Mouse (Mus musculus): ENCODE measurements around the gene Plgrkt.

The Plgrkt gene

DNA sequence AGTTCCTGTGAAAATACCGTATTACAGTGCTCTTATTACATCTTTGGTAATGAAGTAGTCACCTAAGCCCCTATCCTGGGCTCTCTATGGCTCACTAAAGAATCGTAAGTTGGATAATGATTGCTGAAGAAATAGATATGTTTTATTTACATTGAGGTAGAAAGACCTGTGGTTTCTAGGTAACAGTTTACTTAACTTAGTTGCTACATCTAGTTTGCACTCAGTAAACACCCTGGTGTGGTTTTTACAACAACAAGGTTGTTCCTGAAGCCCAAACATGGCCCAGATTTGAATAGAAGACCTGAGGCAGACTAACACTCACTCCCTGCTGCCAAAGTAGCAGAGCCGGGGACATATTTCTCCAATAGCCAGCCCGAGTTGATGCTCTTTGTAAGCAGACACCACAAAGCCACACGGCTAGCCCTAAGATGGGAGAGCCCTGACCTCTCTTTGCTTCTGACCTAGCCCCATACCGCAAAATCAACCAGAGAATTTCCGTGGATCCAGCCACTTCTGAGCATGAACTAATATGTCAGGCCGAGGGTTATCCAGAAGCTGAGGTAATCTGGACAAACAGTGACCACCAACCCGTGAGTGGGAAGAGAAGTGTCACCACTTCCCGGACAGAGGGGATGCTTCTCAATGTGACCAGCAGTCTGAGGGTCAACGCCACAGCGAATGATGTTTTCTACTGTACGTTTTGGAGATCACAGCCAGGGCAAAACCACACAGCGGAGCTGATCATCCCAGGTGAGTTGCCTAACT lies 12.8 kb upstream of the Plgrkt start:
- no peak for DNase-seq

DNA sequence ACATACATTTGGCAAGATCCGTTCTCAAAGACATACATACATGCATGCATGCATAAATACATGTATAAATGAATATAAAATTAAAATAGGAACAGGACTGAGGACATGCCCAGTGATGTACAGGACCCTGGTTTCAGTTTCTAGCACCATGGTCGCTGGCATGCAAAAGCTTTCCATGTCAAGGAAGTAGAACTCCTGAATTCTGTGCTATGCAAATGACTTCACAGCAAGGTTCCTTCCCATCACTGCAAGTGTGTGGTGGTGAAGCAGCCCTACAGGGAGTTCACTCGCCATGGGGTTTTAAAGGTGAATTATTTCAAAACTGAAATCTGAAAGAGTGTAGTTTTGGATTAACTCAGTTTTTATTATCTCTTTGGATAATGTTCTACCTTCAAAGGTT lies 9.2 kb upstream of the Plgrkt start:
- DNase-seq: no peak

DNA sequence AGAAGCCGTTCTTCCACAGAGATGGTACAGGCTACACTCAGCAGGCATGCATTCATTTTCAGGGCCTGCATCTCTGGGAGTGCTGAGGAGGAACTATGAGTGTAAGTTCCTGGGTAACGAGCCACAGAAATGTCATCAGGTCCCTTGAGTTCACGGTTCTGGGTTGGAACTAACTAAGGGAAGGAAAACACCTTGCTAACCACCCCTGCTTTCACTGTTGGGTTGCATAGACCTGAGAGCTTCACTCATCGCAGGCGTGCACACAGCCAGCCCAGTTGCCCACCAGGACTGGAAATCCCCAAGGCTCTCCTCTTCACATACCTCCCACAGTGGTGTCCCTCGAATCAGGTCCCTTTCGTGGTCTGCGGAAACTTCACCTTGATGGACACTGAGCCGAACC lies 7.8 kb upstream of the Plgrkt start:
- no peak for DNase-seq

DNA sequence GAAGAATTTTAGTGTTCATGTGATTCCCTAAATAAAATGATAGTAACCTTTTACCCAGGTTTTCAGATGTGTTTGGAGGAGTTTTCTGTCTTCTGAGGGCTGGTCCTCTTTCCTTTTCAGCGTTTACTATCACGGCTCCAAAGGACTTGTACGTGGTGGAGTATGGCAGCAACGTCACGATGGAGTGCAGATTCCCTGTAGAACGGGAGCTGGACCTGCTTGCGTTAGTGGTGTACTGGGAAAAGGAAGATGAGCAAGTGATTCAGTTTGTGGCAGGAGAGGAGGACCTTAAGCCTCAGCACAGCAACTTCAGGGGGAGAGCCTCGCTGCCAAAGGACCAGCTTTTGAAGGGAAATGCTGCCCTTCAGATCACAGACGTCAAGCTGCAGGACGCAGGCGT lies 6.2 kb upstream of the Plgrkt start:
- DNase-seq: no peak

DNA sequence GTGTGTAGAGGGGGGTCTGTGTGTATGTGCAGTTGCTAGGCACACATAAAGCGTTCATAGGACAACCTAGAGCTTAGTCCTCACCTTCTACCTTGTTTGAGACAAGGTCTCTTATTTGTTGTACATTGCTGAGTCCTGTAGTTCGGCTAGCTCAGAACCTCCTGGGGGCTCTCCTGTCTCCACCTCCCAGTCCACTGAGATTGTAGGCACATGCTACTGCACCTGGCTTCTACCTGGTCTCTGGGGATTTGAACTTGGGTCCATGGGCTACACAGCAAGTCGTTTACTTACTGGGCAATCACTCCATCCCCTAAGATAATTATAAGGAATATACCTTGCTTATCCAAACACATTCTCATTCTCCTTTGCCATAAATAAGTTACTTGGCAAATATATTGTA lies 5.4 kb upstream of the Plgrkt start:
- DNase-seq: no peak

DNA sequence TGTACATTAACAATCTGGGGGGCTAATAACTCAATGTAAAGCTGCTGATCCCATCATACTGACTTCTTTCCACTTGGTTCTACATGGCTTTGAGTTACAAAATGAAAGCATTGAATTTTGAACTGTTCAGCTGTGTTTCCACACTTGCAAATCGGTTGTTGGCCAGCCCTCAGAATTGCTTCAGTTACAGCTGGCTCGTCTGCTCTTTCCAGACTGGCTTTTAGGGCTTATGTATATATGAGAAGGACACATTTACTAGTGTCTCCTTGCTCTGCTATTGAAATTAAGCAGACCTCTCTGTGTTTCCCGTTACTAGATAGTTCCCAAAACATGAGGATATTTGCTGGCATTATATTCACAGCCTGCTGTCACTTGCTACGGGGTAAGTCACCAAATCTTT lies 4.9 kb upstream of the Plgrkt start:
- DNase-seq: no peak

DNA sequence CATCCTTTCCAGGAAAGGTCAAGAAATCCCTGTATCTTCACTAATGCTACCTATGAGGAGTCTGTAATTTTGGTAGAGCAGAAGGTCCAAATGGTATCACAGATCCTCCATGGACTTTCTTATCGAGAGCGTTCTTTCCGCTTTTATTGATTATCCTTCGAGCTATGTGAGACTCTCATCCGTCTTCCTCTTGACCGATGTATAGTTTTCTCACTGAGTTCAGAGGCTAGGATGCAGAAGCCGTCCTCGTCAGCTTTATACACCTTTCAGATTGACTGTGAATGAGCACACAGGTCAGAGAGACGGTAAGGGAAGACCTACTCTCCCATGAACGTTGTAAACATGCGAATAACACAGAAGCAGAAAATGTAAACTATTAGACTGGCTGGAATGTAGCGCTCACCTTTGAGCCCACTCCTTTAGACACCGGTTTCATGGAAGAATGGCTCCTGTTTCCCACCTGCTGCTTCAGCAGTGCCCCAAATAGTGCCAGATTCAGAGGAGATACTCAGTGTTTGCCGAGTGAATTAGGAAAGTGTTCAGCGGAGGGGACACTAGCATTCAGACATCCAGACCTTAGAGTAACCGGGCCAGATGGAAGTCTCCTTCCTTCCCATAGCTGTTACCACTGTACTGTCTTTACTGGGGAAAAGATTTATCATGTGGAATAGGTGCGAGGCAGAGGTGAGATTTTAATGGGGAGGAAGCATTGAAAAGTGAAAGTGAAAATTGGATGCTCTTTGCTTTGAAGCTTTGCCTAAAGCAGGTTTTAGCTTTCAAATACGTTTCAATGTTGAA lies 4.3 kb upstream of the Plgrkt start:
- DNase-seq: no peak

DNA sequence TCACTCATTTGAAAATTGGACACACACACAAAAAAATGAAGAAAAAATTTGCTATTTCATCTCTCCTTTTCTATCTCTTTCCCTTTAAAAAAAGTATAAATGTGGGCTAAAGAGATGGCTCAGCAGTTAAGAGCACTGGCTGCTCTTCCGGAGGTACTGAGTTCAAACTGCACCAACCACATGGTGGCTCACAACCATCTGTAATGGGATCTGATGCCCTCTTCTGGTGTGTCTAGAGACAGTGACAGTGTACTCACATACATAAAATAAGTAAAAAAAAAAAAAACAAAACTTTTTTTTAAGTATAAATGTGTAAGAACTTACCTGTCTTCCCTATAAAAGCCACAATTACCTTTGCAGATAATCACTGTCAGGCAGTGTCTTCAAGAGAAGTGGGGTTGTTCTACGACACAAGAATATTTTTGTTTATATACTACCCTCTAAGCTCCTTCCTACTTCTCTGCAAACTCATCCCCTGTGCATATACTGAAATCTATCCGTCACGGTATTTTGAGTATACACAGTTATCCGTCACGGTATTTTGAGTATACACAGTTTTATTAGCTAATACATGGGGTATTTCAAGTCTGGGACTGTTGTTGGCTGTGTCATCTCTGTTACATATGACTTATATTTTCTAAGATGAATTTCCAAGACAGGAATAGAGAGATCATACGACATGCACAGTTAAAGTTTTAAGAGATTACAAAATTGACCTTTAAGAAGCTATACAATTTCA lies 3.5 kb upstream of the Plgrkt start:
- DNase-seq: no peak

DNA sequence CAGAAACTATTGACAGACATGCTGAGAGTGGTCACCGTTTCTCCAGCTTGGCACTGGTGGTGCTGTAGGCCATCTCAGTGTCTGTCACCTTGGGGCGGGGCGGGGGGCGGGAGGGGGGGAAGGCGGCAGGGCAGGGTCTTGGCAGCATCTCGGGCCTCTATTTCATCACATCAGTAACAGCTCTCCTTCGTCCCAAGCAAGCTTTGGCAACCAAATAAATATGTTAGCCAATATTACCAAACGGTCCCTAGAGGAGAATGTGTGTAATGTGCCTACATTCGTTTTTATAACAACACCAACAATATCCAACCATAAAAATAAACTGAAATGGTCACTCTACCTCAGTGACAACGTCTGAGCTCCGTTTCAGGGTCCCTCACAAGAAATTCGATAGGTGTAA lies 2.9 kb upstream of the Plgrkt start:
- no peak for DNase-seq

DNA sequence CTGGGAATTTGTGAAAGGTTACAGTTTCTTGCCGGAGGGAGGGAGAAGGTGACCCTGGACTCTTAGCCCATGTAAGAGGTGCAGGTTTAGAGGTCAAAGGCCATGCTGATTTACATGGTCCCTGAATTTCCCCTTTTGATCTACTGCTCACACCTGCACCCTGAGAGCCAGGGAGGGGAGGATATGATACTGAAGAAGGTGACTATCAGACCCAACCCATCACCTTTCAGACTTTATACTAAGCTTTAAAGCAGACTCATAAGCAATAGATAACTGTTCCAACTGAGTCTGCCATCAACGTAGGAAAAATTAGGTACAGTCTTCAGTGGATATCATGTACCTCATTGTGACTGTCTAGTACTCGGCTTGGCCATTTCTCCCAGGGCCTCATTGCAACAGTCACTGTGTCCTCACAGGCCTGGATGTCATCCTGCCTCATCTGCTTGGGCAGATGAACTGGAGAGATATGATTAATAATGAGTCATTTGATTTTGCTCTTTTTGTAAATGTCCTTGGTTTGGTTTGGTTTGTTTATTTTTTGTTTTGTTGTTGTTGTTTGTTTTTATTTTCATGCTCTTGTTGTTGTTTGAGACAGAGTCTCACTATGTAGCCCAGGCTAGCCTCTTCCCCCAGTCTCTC lies 1.6 kb upstream of the Plgrkt start:
- no peak for DNase-seq

DNA sequence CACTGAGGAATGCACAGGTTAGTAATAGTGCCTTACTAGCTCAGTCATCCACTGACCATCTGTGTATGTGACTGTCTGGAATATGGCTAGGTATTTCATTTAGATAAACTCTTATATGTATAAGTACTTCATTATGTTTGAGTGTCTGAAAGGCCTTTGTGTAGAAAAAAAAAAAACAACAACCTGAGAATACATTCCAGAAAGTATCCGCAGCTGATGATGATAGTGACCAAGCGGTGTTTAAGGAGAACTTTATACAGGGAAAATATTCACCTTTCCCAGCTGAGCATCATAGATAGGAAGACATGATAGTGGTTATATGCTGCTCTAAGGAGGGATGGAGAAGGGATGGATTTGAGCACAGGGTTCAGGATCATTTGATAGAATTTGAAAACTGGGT lies 851 bp upstream of the Plgrkt start:
- DNase-seq: no peak

DNA sequence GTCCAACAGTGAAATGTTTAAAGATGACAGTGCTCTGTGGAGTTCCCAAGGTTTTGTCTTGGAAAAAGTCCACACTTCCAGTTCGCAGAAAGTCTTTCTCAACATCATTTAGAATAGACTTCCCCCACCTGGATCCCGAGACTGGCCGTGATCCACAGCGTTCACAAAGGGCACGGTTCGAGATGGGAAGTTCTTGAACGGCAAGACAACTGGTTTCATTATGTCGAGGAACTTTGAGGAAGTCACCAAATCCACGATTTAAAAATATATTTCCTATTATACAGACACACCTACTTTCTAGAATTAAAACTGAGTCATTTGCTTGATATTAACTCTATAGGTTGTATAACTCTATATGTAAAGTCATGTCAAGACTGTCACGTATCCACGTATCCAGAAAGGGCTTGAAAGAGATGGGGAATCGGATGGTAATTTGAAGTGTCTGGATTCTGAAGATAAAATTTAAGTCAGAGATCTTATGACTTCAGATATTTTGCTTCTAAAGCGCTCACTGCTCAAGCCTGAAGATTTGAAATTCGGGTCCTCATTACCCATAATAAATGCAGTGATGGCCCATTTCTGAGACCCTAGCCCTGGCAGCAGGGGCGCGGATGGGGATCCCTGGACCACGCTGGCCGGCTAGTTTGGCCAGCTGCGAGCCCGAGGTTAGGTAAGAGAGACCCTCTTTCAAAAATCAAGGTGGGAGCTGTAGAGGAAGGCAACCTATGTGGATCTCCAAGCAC lies 793 bp downstream of the Plgrkt start:
- no peak for DNase-seq

DNA sequence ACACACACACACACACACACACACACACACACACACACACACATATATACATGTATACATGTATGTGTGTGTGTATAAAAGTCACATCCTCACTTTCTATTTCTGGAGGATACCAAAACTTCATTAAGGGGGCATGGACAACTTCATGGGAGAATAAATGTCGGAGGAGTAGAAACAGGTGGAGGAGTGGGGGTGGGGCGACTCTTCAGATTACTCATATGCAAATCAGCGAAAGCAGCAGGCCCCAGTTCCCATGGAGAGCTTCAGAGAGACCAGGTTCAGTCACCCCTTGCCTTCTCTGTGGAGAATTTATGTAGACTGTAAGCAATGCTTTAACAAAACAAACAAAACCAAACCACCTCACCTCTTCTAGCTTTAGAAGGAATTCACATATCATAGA lies 2.1 kb downstream of the Plgrkt start:
- no peak for DNase-seq

DNA sequence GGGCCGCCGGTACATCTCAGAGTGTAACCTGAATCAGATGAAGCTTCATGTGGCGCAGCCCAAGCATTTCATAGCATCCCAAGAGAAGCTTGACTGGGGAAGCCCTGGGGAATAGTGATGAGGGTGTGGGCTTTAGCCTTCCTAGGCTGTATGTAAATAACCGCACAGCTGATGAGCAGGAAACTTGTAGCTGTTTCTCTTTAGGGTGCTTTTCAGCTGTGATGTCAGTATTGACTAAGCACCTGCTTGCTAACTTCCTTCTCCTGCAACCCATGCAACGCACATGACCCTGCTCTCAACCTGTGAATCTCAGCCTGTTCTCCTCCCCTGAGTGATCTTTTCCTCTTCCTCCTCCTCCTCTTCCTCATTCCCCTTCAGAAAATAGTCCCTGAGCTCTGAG lies 3.1 kb downstream of the Plgrkt start:
- no peak for DNase-seq

DNA sequence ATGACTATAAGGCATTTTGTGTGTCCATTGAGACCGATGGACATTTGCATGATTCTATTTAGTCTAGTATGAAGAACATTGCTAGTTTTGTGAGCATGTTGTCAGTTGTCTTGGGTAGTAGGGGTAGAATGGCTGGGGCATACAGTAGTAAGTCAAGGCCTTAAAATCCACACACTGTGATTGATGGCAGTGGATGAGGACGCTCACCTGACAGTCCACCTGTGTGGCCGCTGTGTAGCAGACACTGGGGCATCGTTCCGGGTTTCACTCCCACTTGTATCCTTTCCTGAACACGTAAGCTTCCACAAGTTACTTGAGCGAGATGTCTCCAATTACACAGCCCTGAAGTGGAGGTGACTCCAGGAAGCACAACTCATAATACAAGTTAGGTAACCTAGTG lies 3.6 kb downstream of the Plgrkt start:
- no peak for DNase-seq

DNA sequence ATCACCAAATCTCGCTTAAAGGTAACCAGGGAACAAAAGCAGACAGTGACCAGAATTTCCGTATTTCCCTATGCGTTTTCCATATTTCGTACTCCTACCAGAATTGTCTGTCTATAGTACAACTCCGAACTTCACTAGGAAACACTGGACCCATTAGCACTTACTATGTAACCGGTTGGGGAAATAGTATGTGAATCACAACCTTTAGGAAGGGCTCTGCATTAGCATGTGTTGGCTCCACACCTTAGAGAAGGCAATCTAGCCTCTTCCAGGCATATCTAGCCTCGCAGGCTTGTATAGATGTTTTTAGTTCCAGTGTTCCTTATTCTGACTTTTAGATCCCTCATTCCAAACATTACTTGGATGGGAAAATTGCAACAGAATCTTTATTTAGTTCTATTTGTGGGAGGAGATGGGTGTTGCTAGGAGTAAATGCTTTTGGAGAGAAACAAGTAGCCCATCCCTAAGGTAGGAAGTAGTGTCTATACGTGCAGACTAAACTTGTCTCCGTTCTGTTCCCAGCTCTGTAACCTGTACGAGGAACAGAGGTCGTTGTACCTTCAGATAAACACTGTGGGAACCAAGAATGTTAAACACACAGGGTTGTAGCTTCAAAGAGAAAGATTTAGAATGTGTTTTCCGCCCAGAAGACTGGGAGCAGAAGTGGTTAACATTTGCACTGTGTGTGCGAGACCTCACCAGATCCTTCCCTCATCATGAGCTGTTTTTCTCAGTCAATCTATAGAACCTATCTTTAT lies 4.8 kb downstream of the Plgrkt start:
- DNase-seq: no peak

DNA sequence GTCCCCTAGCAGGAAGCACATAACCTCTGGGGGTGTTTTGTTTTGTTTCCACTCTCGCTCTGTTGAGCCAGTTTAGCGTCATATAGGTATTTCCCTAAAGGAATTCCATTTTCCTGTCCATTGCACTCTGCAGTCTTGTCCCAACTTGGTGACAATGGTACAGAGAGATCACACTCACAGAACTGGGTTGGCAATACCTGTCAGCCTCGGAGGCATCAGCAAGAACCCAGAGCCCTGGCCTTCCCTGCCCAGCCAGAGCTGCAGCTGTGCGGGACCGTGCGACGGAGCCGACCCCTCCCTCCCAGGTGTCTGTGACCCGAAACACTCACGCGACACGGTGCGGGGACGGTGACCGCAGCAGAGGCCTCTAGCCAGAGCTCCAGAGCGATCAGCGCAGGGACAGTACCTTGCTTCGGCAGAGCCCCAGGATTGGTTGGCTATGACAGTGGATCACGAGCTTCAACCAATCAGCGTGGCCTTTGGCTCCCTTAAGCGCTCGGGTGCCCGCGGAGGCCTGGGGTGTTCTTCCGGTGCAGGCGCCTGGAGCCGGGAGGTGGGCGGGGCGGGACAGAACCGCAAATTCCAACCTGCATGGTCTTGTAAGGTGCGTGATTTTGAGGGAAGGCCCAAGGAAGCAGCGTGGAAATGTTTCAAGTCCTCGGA lies 5.6 kb downstream of the Plgrkt start:
- peak; percentile 94 for DNase-seq

DNA sequence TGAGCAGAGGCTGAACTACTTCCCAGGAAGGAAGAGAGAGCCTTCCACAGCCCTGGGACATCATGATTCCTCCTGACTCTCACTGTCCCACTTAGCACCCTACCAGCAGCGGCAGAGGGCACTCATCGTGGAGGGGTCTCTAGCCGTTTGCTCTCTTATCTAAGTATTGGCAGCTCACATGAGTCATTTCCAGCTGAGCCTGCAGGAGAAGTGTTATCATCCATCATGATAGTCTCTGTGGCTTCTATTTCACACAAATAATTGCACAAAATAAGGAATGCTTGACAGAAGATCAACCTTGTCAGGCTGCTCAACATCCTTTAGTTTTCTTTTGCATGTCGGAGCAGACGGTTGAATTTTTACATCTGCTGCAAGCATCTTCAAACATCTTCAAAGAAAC lies 6.9 kb downstream of the Plgrkt start:
- DNase-seq: no peak

DNA sequence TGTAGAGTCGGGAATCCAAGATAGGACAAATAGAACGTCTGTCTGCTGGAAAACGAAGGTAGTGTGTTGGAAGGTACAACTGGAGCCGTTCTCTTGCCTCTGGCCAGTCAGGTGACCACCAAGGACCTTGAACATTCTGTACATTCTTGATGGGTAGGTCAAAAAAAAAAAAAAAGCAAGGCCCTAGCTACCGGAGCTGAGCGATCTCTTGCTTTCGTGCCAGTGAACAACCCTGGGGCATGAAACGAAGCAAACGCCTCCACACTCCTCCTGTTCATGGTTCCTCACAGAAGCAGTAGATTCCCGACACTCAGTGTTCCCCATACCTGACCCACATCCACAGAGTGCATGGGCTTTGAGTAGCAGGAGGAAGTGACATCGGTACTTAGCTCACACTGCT lies 10.9 kb downstream of the Plgrkt start:
- DNase-seq: peak; percentile 49

DNA sequence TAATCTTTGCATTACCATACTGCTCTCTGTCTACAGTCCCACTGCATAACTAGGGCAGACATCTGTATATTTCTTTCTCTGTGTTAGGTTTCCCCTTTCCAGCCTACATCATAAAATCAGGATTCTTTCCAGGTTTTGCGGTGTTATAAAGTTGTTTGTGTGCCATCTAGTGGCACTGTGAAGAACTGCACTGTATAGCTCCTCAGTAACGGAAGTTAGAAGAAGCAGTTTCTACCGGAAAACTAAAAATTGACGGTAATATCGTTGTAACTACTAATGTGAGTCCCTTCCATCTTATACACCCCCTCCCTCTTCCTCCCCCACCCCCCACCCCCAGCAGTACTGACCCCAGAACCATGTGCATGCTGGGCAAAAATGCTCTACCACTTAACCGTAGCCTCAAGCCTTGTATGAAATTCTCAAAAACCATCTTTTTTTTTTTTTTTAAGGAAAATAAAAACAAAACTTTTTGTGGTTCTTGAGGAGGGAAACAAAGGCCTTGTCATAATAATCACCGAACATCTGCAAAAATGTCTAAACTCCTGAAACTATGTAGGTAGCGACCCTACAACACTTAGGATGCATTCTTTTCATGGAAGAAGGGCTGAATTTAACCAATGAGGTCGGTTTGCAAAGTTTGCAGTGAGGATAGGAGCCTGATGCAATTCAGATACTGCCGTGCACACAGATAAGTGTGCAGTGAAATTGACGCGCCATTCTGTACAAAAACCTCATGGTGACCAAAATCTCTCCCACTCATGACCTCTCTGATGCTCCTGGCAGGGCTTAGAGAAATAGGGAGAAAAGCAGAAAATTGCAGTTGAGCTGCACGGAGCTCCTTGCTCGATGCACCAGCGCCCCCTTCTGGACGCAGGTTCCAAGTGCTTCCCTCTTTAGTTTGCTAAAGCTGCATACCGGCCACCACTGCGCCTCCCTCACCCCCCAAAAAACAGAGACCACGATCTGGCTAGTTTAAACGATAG lies 12.0 kb downstream of the Plgrkt start:
- peak; percentile 90 for DNase-seq

Measured in kidney, postnatal 14 days (tissue).